Mouse (Mus musculus): ENCODE data around the gene Myb. TPM values are rescaled to one million over a fixed set of nuclear protein-coding genes. Genes with fewer than 3 reads are reported as not detected.
"Not testable (repeated sequence)": the region's sequence is repeated elsewhere in the genome, so short reads cannot be mapped to it uniquely, and the experiment has no call there.

The Myb gene
- total RNA-seq, 2 experiments from 2014 or later, result 0.23 TPM; not detected in 1

- intact Hi-C loops (cut with DNase I), result no loop called here
- no peak for DNase-seq (ENCODE audit: low spot score)
These were observed 17.5 kb upstream of the Myb start for GRCm38 (mm10) chr10:21178281-21178680.

GRCm38 (mm10) chr10:21172650-21173200 is 11.9 kb upstream of the Myb start:
- intact Hi-C loops (cut with DNase I), result no loop called here
- DNase-seq (ENCODE audit: low spot score), result no peak

- intact Hi-C loops (cut with DNase I), result no loop called here
- DNase-seq (ENCODE audit: low spot score), result no peak
These were observed 7.7 kb upstream of the Myb start for GRCm38 (mm10) chr10:21168466-21168865.

GRCm38 (mm10) chr10:21167842-21168241 is 7.1 kb upstream of the Myb start:
- intact Hi-C loops (cut with DNase I), result no loop called here

GRCm38 (mm10) chr10:21167165-21167564 is 6.4 kb upstream of the Myb start:
- DNase-seq (ENCODE audit: low spot score), result no peak
- intact Hi-C loops (cut with DNase I), result no loop called here

More at GRCm38 (mm10) chr10:21167842-21168241, 7.1 kb upstream of the Myb start:
- DNase-seq (ENCODE audit: low spot score), result no peak

- DNase-seq (ENCODE audit: low spot score), result no peak
- intact Hi-C loops (cut with DNase I), result no loop called here
These were observed 4.6 kb upstream of the Myb start for GRCm38 (mm10) chr10:21165411-21165810.

- no peak for DNase-seq (ENCODE audit: low spot score)
- intact Hi-C loops (cut with DNase I), result no loop called here
These were observed 1.3 kb upstream of the Myb start for GRCm38 (mm10) chr10:21162124-21162523.

- intact Hi-C loops (cut with DNase I), result loop anchor here (2.0 kb wide), 1 partner anchor 27 kb away; no protein-coding TSS in a partner anchor
- no peak for DNase-seq (ENCODE audit: low spot score)
These were observed 743 bp upstream of the Myb start for GRCm38 (mm10) chr10:21161359-21162094.

- intact Hi-C loops (cut with DNase I), result loop anchor here (2.0 kb wide), 1 partner anchor 29 kb away; no protein-coding TSS in a partner anchor
These were observed 938 bp downstream of the Myb start for GRCm38 (mm10) chr10:21159697-21160394.

GRCm38 (mm10) chr10:21158918-21159443 is 1.8 kb downstream of the Myb start:
- DNase-seq (ENCODE audit: low spot score), result no peak
- intact Hi-C loops (cut with DNase I), result no loop called here

More at GRCm38 (mm10) chr10:21159697-21160394, 938 bp downstream of the Myb start:
- DNase-seq (ENCODE audit: low spot score), result no peak

- no peak for DNase-seq (ENCODE audit: low spot score)
- intact Hi-C loops (cut with DNase I), result no loop called here
These were observed 2.5 kb downstream of the Myb start for GRCm38 (mm10) chr10:21158111-21158917.

GRCm38 (mm10) chr10:21156953-21157499 is 3.8 kb downstream of the Myb start:
- DNase-seq (ENCODE audit: low spot score), result no peak
- intact Hi-C loops (cut with DNase I), result no loop called here

- intact Hi-C loops (cut with DNase I), result no loop called here
- no peak for DNase-seq (ENCODE audit: low spot score)
These were observed 4.4 kb downstream of the Myb start for GRCm38 (mm10) chr10:21156416-21156815.

- DNase-seq (ENCODE audit: low spot score), result no peak
- intact Hi-C loops (cut with DNase I), result no loop called here
These were observed 5.9 kb downstream of the Myb start for GRCm38 (mm10) chr10:21154927-21155326.

- no peak for DNase-seq (ENCODE audit: low spot score)
- intact Hi-C loops (cut with DNase I), result no loop called here
These were observed 7.4 kb downstream of the Myb start for GRCm38 (mm10) chr10:21153433-21153832.

GRCm38 (mm10) chr10:21152812-21153211 is 8.0 kb downstream of the Myb start:
- DNase-seq (ENCODE audit: low spot score), result no peak
- intact Hi-C loops (cut with DNase I), result no loop called here

- intact Hi-C loops (cut with DNase I), result no loop called here
- no peak for DNase-seq (ENCODE audit: low spot score)
These were observed 9.5 kb downstream of the Myb start for GRCm38 (mm10) chr10:21151320-21151719.

- DNase-seq (ENCODE audit: low spot score); intact Hi-C loops (cut with DNase I): not testable (repeated sequence)
These were observed 10.8 kb downstream of the Myb start for GRCm38 (mm10) chr10:21149945-21150344.

GRCm38 (mm10) chr10:21146719-21147118 is 14.1 kb downstream of the Myb start:
- intact Hi-C loops (cut with DNase I), result no loop called here
- DNase-seq (ENCODE audit: low spot score), result no peak

GRCm38 (mm10) chr10:21146263-21146662 is 14.5 kb downstream of the Myb start:
- intact Hi-C loops (cut with DNase I), result no loop called here
- DNase-seq (ENCODE audit: low spot score), result no peak

Measured in heart, postnatal 25 days (tissue).